Mouse (Mus musculus) natural killer cell, adult 2 months (primary cell): Measurements from ENCODE around the gene Cpn2.

ENCODE experiments used
- DNase-seq, 2 experiments: peaks; one replicate each; pipeline ENCODE4 v3.0.0; 2022; ENCODE audit warnings: low spot score in 2 of 2

The Cpn2 gene

DNA sequence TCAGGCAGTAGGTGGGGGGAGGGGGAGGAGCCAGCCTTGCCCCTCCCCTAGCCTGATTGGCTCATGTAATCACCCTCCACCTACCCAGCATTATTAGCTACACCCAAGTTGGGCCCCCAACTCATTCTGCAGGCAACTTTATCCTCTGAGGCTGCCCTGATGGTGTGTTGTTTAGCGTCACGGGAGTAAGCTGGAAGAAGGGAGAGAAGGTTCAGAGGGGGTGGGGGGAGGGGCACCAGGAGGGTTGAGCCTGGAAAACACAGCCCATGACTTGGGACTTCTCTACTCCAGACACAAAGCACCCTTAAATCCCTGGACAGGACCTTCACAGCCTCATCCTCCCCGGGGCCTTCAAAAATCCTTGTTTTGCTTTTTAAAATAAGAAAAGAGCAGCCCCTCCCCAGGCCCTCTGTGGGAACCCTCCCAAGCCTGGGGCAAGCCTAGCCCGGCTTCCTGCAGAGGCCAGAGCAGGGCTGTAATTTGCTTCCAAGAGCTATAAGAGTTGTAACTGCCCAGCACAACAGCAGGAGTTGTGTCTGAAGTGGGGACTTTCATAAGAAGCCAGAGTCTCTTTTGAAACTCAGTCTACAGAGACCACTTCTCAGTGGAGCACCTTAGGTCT is 13.5 kb upstream of the Cpn2 start:
- no peak for DNase-seq

DNA sequence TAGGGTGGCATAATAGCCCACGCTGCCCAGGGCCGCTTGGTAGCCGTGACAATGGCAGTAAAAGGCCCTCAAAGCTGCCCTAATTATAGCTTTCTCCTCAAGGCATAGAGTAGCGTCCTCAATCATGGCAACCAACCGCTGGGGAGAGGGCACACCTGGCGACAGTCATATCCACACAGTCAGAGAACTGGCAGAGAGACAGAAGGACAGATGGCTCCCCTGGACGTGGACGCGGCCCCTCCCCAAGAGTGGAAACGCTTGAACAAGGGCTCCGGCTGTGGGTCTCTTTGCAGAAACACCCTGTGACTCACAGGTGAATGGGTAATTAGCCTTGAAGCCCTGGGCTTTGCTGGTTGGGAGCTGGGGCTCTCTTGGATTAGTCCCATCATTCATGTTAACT is 11.1 kb upstream of the Cpn2 start:
- no peak for DNase-seq

DNA sequence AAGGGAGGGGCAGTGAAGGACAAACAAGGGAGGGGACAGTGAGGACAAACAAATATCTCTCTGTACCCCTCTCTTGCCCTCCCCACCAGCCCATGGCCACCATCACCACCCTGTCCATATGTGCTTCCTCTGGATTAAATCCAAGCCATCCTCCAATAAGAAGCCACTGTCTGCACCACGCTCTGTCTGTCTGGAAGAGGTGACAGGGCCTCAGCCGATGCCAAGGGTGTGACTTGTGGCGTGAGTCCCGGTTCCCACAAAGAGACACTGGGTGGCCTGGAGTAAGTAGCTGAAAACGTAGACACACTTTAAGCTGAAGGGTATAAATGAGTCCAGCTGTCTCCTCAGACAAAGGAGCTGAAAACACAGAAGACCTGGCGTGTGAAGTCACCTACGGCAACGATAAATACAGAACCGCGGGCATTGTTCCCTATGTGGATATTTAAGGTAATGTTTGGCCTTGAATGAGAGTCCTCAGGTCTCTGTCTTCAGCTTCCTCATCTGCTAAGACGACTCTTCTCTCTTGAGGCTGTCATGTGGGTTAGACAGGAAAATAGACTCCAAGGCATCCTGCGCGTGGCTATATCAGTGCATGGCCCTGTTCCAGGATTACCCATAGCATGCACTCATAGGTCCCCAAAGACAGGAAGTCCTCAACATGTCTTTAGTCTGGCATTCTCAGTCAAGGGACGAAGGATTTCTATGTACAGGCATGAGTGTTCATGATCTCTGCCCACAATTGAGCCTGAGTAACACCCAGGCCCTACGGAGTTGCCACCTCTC is 8.4 kb upstream of the Cpn2 start:
- no peak for DNase-seq

DNA sequence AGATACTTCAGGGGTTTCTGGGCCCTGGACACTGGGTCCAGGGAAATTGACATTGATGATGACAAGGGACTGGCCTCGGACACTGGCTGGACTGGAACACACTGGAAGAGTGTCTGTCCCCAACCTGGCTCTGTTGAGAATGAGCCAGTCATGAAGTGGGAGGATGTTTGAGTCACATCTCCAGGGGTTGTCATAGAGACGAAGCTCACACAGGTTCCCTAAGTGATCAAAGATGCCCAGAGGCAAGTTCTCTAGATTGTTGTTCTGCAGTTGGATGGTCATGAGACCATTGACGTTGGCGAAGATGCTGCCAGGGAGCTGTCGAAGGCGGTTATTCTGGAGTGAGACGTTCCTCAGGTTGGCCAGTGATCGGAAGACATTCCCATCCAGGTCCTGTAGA is 5.8 kb upstream of the Cpn2 start:
- DNase-seq: no peak

DNA sequence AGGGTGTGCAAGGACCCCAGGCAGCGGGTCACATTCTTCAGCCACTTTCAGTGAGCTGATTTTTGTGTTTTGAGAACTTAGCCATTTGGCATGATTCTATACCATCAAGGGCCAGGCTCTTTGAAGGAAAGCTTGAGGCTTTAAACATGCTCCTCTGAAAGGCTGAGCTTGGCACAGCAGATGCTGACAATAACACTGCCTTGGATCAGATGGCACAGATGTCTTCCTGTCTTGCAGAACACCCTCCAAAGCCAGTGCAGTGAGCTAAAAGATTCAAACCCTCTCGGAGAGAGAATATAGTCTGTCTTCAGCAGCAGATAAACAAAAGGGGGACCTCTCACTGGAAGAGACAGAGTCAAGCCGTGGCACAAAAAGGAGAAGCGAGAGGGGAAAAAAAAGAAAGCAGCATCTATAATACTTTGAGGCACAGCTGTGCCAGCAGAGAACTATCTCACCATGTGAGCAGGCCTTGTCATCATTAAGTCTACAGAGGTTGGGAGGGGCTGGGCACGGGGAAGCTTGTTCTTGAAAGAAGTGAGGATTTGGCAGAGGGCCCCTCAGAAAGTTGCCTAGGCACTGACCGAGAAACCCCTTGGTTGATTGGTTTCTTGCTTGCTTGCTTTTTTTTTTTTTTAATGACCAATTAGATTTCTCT is 4.8 kb upstream of the Cpn2 start:
- DNase-seq: peak in 1 of 2 experiments; percentile 9

DNA sequence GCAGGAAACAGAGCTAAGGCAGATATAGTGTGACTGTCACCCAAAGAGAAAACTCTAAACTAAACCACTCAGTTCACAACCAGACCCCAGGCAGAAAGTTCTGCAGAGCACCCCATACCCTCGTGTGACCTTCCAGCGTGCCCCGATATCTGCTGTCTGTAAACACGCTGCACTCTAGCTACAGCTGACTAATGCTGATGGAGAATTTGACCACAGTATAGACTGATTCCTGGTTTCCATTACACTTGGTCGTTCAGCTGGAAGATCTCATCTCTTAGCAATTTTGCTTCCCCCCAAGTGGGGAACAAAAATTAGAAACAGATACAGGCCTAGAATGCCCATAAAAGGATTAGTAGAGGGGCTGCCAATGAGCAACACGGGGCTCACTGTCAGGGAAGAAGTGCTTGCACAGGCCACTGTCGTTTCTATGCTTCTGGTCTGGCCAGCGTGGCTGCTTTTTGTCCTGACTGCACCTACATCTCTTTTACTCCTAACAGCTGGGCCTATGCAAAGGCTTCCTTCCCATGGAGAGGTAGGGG is 4.0 kb upstream of the Cpn2 start:
- no peak for DNase-seq

GRCm38 (mm10) chr16:30266561-30266960 is 738 bp downstream of the Cpn2 start:
- DNase-seq: no peak

GRCm38 (mm10) chr16:30265611-30266010 is 1.7 kb downstream of the Cpn2 start:
- peak; percentile 38 to 51 for DNase-seq

GRCm38 (mm10) chr16:30263156-30263555 is 4.1 kb downstream of the Cpn2 start:
- DNase-seq: no peak

- peak; percentile 35 to 52 for DNase-seq
Measured at GRCm38 (mm10) chr16:30262664-30263063, 4.6 kb downstream of the Cpn2 start.

DNA sequence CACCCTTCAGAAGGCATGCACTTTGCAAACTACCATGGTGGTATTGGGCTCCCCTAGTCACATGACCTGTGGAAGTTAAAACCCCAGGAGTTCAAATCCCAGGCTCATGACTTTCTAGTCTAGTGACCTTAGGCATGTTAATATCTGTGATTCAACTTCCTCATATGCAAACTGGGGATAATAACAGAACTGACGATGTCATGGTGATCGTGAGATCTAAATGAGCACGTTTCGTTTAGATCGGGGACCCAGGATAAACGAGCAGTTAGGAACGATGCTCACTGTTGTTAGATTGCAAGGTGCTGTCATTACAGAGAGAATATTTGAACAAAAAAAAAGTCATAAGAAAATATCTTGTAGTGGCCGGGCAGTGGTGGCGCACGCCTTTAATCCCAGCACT is 5.1 kb downstream of the Cpn2 start:
- no peak for DNase-seq

- DNase-seq: no peak
Measured at GRCm38 (mm10) chr16:30261341-30261740, 6.0 kb downstream of the Cpn2 start.

DNA sequence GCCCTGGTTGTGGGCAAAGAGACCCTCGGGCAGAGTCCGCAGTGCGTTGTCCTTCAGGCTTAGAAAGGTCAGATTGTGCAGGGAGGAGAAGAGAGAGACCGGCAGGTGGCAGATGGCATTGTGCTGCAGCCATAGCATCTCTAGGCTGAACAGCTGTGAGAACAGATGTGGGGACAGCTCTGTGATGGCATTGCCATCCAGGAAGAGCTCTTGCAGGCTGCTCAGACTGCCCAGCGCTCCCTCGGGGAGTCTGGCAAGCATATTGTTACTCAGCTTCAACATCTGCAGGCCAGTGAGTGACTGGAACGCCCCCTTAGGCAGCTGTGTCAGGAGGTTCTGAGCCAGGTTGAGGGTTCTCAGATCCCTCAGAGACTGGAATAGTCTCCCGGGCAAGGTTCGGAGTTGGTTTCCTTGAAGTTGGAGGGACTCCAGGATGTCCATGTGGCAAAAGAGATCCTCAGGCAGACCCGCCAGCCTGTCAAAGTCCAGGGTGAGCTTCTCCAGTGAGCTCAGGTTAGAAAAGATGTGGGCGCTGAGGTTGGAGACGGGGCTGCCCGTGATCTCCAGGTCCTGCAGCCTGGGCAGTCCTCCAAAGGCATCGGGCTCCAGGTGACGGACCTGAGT is 7.2 kb downstream of the Cpn2 start:
- DNase-seq: no peak

DNA sequence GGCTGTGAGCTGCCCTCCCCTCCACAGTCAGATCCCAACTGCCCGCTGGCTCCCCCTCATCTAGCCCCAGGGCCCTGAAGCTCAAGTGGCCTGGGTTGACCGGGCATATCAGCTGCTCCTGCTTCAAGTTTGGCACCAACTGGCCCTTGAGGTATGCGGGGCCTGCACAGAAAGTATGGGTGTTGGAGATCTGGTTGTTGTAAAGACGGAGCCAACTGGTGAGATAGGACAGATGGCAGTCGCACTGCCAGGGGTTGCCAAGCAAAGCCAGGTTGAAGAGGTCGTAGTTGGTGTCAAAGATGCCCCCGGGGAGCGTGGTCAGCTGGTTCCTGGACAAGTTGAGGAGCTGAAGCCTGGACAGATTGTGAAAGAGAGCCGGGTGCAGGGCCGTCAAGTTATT is 7.9 kb downstream of the Cpn2 start:
- DNase-seq: no peak

- DNase-seq: no peak
Measured at GRCm38 (mm10) chr16:30258441-30258840, 8.9 kb downstream of the Cpn2 start.

- DNase-seq: no peak
Measured at GRCm38 (mm10) chr16:30257718-30258117, 9.6 kb downstream of the Cpn2 start.

- DNase-seq: no peak
Measured at GRCm38 (mm10) chr16:30255061-30255460, 12.2 kb downstream of the Cpn2 start.

- no peak for DNase-seq
Measured at GRCm38 (mm10) chr16:30253900-30254299, 13.4 kb downstream of the Cpn2 start.

DNA sequence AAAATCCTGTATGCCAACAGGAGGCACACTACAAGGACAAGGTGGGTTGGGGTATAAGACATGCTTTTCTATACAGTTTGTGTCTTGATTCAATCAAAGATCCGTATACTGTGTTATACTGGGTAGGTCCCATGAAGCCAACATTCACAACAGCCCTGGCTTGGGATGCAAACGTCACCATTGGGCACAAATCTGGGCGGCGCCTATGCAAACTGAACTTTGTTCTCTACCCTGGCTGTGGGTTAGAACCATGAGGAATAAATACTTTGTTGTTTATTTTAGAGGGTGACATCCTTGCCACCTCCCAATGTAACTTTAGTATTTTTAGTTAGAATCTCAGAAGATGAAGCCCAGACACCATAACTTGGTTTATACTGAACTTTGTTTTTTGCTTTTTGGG is 13.9 kb downstream of the Cpn2 start:
- no peak for DNase-seq

- peak; percentile 82 to 86 for DNase-seq
Measured at GRCm38 (mm10) chr16:30252003-30252418, 15.3 kb downstream of the Cpn2 start.

DNA sequence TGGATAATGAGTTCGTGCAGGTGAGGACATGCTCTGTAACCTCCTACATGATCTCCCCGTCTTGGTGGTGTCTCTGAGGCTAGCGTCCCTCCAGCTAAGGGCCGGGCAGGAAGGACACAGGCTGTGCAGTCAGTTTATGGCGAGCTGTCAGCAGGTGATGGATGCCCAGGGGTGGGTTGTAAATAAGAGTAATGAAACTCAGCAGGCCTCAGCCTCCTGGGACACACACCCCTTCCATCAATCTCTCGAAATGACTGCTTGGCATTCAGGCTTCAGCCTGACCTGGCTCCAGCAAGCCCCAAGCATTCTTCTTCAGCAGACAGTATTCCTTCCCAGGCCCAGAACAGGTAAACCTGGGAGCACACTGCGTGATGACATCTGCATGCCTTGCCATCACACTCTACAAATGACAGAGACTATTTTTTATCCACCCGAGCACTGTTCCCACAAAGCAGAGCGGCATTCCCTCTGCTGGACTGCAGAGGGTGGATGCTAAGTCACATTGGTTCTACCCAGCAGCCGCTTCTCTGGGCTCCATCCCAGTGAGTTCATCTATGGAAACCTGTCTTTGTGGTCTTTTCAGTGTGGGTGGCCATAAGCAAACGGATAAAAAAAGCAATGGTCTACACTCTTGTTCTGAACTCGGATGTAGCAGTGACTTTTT is 23.1 kb downstream of the Cpn2 start:
- no peak for DNase-seq

GRCm38 (mm10) chr16:30241623-30242022 is 25.7 kb downstream of the Cpn2 start:
- no peak for DNase-seq
